In the genomic region with DNA sequence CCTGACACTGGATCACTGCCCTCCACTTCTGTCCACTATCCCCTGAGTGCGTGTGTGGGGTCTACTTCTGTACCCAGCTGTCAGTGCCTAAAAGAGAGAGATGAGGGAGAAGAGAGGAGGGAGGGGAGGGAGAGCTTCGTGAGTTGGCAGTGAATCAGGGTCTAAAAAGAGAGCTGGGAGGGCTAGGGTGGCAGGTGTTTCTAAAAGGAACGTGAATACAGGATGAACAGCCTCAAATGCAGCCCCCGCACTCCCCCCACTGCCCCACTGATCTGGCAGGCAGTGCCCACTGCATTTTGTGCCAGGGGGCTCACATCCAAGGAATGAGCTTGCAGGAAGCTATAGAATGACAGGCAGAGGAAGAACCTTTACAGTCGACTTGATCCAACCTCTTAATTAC, we compare ENCODE assay signal across 13 mouse cellular contexts. TPM values are rescaled to one million over a fixed set of nuclear protein-coding genes. Genes with fewer than 3 reads are reported as not detected.
DNase-seq lines count a peak whose midpoint lies in the region; ATAC-seq and TF ChIP-seq lines count a peak whose summit lies in the region.
"Had no signal": no experiment of that assay in that cellular context is flagged by ENCODE, and none has a peak within 500 bp of the region (broad histone marks: within the 10 kb centered on the region; RNA-seq: fewer than 3 reads in every experiment).

No protein-coding gene starts in this region.

- peak overlapping the region; percentile 81 for H3K4me3 ChIP-seq in layer of hippocampus, adult 2 months
- peak overlapping the region; percentile 77 for H3K4me3 ChIP-seq in left cerebral cortex, adult 2 months

- peak overlapping the region; percentile 96 for H3K27ac ChIP-seq in layer of hippocampus, adult 2 months
- H3K27ac ChIP-seq in left cerebral cortex, adult 2 months = peak overlapping the region; percentile 99
- H3K27ac ChIP-seq: embryonic facial prominence, embryonic 15.5 days had no signal

- intact Hi-C loops in left cerebral cortex, adult 2 months (cut with DNase I) = loop anchor here (2.0 kb wide), 1 partner anchor 64 kb away; no protein-coding TSS in a partner anchor

- no peak for DNase-seq in layer of hippocampus, adult 2 months (ENCODE audit: low spot score in 2 of 2)
- DNase-seq in layer of hippocampus, adult 9-10 months (ENCODE audit: low spot score) = no peak
- DNase-seq in cerebellum, adult 9-11 months = peak; percentile 86
- peak; percentile 65 to 76 for DNase-seq in left cerebral cortex, adult 2 months (ENCODE audit: extremely low spot score in 1 of 2, low spot score in 2 of 2)
- peak; percentile 80 to 82 for DNase-seq in right cerebral cortex, postnatal 10 days (ENCODE audit: low spot score in 2 of 2)
- no peak for DNase-seq in heart, adult 8-10 months (ENCODE audit: low spot score)
- DNase-seq in embryo, embryonic 10 days (ENCODE audit: low spot score) = no peak
- DNase-seq: gastrocnemius, postnatal 36 days; heart, postnatal 10 days; kidney, adult 9 months; lung, adult 2 months had no signal

- no peak for ATAC-seq in activated CD4-positive, CD25-positive, alpha-beta regulatory T cell, adult 4 months

- TF ChIP-seq CTCF in layer of hippocampus, adult 2 months (conservative IDR thresholded peaks at IDR 0.05) = no peak
- no peak for TF ChIP-seq CTCF in left cerebral cortex, adult 2 months (IDR thresholded peaks at IDR 0.05)

RNA-seq across cellular contexts. Expression of a gene that starts 1.9 kb away (rescaled TPM):
- 100 to 1,000 TPM; 283 to 292 TPM for total RNA-seq in layer of hippocampus, adult 2 months (2021)
- 100 to 1,000 TPM; 372 to 403 TPM for total RNA-seq in left cerebral cortex, adult 2 months (2021)
- total RNA-seq in heart, adult 8-10 months (2022) = under 1 TPM; 0.06 to 0.98 (median 0.25) TPM
- polyA plus RNA-seq in activated CD4-positive, CD25-positive, alpha-beta regulatory T cell, adult 4 months (2017; shearing (Covaris generic)) = not detected

RNA-seq across cellular contexts. Expression of a gene that starts 47.4 kb away (rescaled TPM):
- total RNA-seq in layer of hippocampus, adult 2 months (2021) = 1 to 10 TPM; 5.5 to 5.8 TPM
- 1 to 10 TPM; 4.1 to 4.2 TPM for total RNA-seq in left cerebral cortex, adult 2 months (2021)
- 1 to 10 TPM; 1.0 to 3.1 (median 2.4) TPM for total RNA-seq in heart, adult 8-10 months (2022)
- 10 to 100 TPM; 13.9 to 16.6 TPM for polyA plus RNA-seq in activated CD4-positive, CD25-positive, alpha-beta regulatory T cell, adult 4 months (2017; shearing (Covaris generic))

Comparison
In these comparisons a context has a peak if more than half of its experiments do, and no peak if none do; other contexts are left out.
1. DNase-seq: peak in cerebellum, adult 9-11 months (single experiment), left cerebral cortex, adult 2 months (2 of 2) and right cerebral cortex, postnatal 10 days (2 of 2); none in layer of hippocampus, adult 2 months (0 of 2), layer of hippocampus, adult 9-10 months (single experiment), heart, adult 8-10 months (single experiment) and embryo, embryonic 10 days (single experiment).
2. RNA of a gene that starts 1.9 kb away (total RNA-seq): 372 to 403 TPM in left cerebral cortex, adult 2 months and 283 to 292 TPM in layer of hippocampus, adult 2 months; 0.06 to 0.98 TPM in heart, adult 8-10 months; every median in the first group is over 100 times any median in the second.